Mouse (Mus musculus): Measurements from ENCODE around the gene Slc7a14. TPM values are rescaled to one million over a fixed set of nuclear protein-coding genes. Genes with fewer than 3 reads are reported as not detected.
A peak's percentile ranks its signal among the peaks of the same experiment; 100 is the strongest.

The Slc7a14 gene
- total RNA-seq, 2 experiments from 2014 or later = 0.03 to 0.05 TPM

- DNase-seq = peak; percentile 28
- Histone ChIP-seq H3K27ac (no peak overlapping the region), H3K4me3 (no peak overlapping the region)
- no peak for TF ChIP-seq CTCF (IDR thresholded peaks at IDR 0.05)
- intact Hi-C loops (cut with DNase I) = no loop called here
Measured at GRCm38 (mm10) chr3:31217523-31217922, 92.7 kb downstream of the Slc7a14 start.

- no peak overlapping the region for H3K4me3 ChIP-seq
- intact Hi-C loops (cut with DNase I) = no loop called here
- TF ChIP-seq CTCF (IDR thresholded peaks at IDR 0.05) = no peak
- no peak for DNase-seq
- no peak overlapping the region for H3K27ac ChIP-seq
Measured at GRCm38 (mm10) chr3:31213802-31214201, 96.4 kb downstream of the Slc7a14 start.

- DNase-seq = no peak
- no peak overlapping the region for H3K4me3 ChIP-seq
- H3K27ac ChIP-seq = no peak overlapping the region
- intact Hi-C loops (cut with DNase I) = no loop called here
- no peak for TF ChIP-seq CTCF (IDR thresholded peaks at IDR 0.05)
Measured at GRCm38 (mm10) chr3:31212205-31213038, 97.8 kb downstream of the Slc7a14 start.

GRCm38 (mm10) chr3:31209001-31209400 is 101.2 kb downstream of the Slc7a14 start:
- TF ChIP-seq CTCF (IDR thresholded peaks at IDR 0.05) = no peak
- intact Hi-C loops (cut with DNase I) = no loop called here
- DNase-seq = peak; percentile 42
- peak overlapping the region; percentile 35 for H3K4me3 ChIP-seq
- peak overlapping the region; percentile 28; the same call in 1 of the 2 replicates for H3K27ac ChIP-seq

GRCm38 (mm10) chr3:31208458-31208994 is 101.7 kb downstream of the Slc7a14 start:
- TF ChIP-seq CTCF (IDR thresholded peaks at IDR 0.05) = no peak
- DNase-seq = no peak
- Histone ChIP-seq H3K27ac (peak overlapping the region; percentile 44), H3K4me3 (peak overlapping the region; percentile 35; the same call in 1 of the 2 replicates)
- intact Hi-C loops (cut with DNase I) = no loop called here

- intact Hi-C loops (cut with DNase I) = no loop called here
- H3K27ac ChIP-seq = peak overlapping the region; percentile 44
- no peak for TF ChIP-seq CTCF (IDR thresholded peaks at IDR 0.05)
- no peak for DNase-seq
- no peak overlapping the region for H3K4me3 ChIP-seq
Measured at GRCm38 (mm10) chr3:31208046-31208445, 102.1 kb downstream of the Slc7a14 start.

- no peak for DNase-seq
- no peak for TF ChIP-seq CTCF (IDR thresholded peaks at IDR 0.05)
- Histone ChIP-seq H3K27ac (no peak overlapping the region), H3K4me3 (no peak overlapping the region)
- intact Hi-C loops (cut with DNase I) = no loop called here
Measured at GRCm38 (mm10) chr3:31205167-31205566, 105.0 kb downstream of the Slc7a14 start.

- no peak overlapping the region for H3K4me3 ChIP-seq
- DNase-seq = no peak
- intact Hi-C loops (cut with DNase I) = no loop called here
- no peak overlapping the region for H3K27ac ChIP-seq
- TF ChIP-seq CTCF (IDR thresholded peaks at IDR 0.05) = no peak
Measured at GRCm38 (mm10) chr3:31203947-31204346, 106.2 kb downstream of the Slc7a14 start.

GRCm38 (mm10) chr3:31199162-31199877 is 110.9 kb downstream of the Slc7a14 start:
- no peak for TF ChIP-seq CTCF (IDR thresholded peaks at IDR 0.05)
- no peak for DNase-seq
- Histone ChIP-seq H3K4me3 (no peak overlapping the region), H3K27ac (no peak overlapping the region)
- intact Hi-C loops (cut with DNase I) = no loop called here

- no peak for TF ChIP-seq CTCF (IDR thresholded peaks at IDR 0.05)
- no peak overlapping the region for H3K27ac ChIP-seq
- no peak for DNase-seq
- intact Hi-C loops (cut with DNase I) = no loop called here
- H3K4me3 ChIP-seq = no peak overlapping the region
Measured at GRCm38 (mm10) chr3:31191402-31191801, 118.8 kb downstream of the Slc7a14 start.

GRCm38 (mm10) chr3:31190342-31190741 is 119.8 kb downstream of the Slc7a14 start:
- Histone ChIP-seq H3K4me3 (no peak overlapping the region), H3K27ac (no peak overlapping the region)
- intact Hi-C loops (cut with DNase I) = no loop called here
- TF ChIP-seq CTCF (IDR thresholded peaks at IDR 0.05) = no peak
- no peak for DNase-seq

GRCm38 (mm10) chr3:31166365-31166871 is 143.8 kb downstream of the Slc7a14 start:
- Histone ChIP-seq H3K4me3 (no peak overlapping the region), H3K27ac (no peak overlapping the region)
- TF ChIP-seq CTCF (IDR thresholded peaks at IDR 0.05) = no peak
- intact Hi-C loops (cut with DNase I) = no loop called here
- no peak for DNase-seq

GRCm38 (mm10) chr3:31165803-31166202 is 144.4 kb downstream of the Slc7a14 start:
- H3K27ac ChIP-seq = no peak overlapping the region
- no peak for DNase-seq

More at GRCm38 (mm10) chr3:31165803-31166202, 144.4 kb downstream of the Slc7a14 start:
- no peak for TF ChIP-seq CTCF (IDR thresholded peaks at IDR 0.05)
- no peak overlapping the region for H3K4me3 ChIP-seq
- intact Hi-C loops (cut with DNase I) = no loop called here

All from gastrocnemius, adult 2 months (tissue).